Mouse (Mus musculus) heart, embryonic 10.5 days (tissue): ENCODE measurements around the gene Hbs1l. TPM values are rescaled to one million over a fixed set of nuclear protein-coding genes. Genes with fewer than 3 reads are reported as not detected.
A peak's percentile ranks its signal among the peaks of the same experiment; 100 is the strongest.

Experiments used
- DNase-seq: peaks from one replicate; pipeline ENCODE4 v3.0.0-alpha.2; 2017; ENCODE audit warnings: low spot score
- H3K27ac ChIP-seq: fragments of 300-500 bp; sonication (generic); 2 replicates; pipeline ENCODE4 v1.5.1; 2016; ENCODE audit warnings: mild to moderate bottlenecking
- H3K27me3 ChIP-seq: fragments of 300-500 bp; sonication (generic); 2 replicates; pipeline ENCODE4 v1.6.1; 2016; ENCODE audit warnings: mild to moderate bottlenecking; ENCODE audit not compliant: poor library complexity, insufficient read depth, severe bottlenecking
- H3K36me3 ChIP-seq: fragments of 300-500 bp; sonication (generic); 2 replicates; pipeline ENCODE4 v1.6.1; 2016; ENCODE audit warnings: mild to moderate bottlenecking, moderate library complexity
- H3K4me1 ChIP-seq: fragments of 300-500 bp; sonication (generic); 2 replicates; pipeline ENCODE4 v1.6.1; 2016; ENCODE audit warnings: mild to moderate bottlenecking
- H3K4me3 ChIP-seq: fragments of 300-500 bp; sonication (generic); 2 replicates; pipeline ENCODE4 v1.5.1; 2016; ENCODE audit warnings: mild to moderate bottlenecking, moderate library complexity
- H3K9me3 ChIP-seq: fragments of 300-500 bp; sonication (generic); 2 replicates; pipeline ENCODE4 v1.6.1; 2016; ENCODE audit warnings: mild to moderate bottlenecking, moderate library complexity
- WGBS: fragments of 180-500 bp; shearing (Covaris S2); methylation state at CpG from one replicate; pipeline ENCODE4 v1.1.7; 2016; 5-methylcytosine and 5-hydroxymethylcytosine counted together
- polyA plus RNA-seq: library from polyadenylated mRNA; unstranded; fragments of >200 nt; fragmentation: Nextera tagmentation; extraction: Ambion mirVana; gene quantifications from 2 replicates; pipeline ENCODE4 v1.2.1, GENCODE M21; 2016

Gene Hbs1l
- polyA plus RNA-seq, 1 experiment from 2014 or later: 95.8 TPM

- Histone ChIP-seq H3K4me3 (no peak overlapping the region), H3K27me3 (no peaks in the 10 kb centered on the region), H3K36me3 (peaks cover 67% of the 10 kb centered on the region), H3K27ac (no peak overlapping the region), H3K4me1 (no peaks in the 10 kb centered on the region), H3K9me3 (no peaks in the 10 kb centered on the region)
- DNase-seq: no peak
- whole genome bisulfite sequencing: 90% methylated on average over 12 of the region's 12 CpGs
Observed at GRCm38 (mm10) chr10:21351766-21352165, 56.0 kb downstream of the Hbs1l start.

- no peak overlapping the region for H3K27ac ChIP-seq
- no peaks in the 10 kb centered on the region for H3K4me1 ChIP-seq
- H3K27me3 ChIP-seq: no peaks in the 10 kb centered on the region
- peaks cover 66% of the 10 kb centered on the region for H3K36me3 ChIP-seq
- H3K9me3 ChIP-seq: no peaks in the 10 kb centered on the region
- H3K4me3 ChIP-seq: no peak overlapping the region
- DNase-seq: no peak
- 63% methylated on average over 5 of the region's 5 CpGs for WGBS
Observed at GRCm38 (mm10) chr10:21353890-21354289, 58.1 kb downstream of the Hbs1l start.

- no peaks in the 10 kb centered on the region for H3K27me3 ChIP-seq
- DNase-seq: no peak
- no peaks in the 10 kb centered on the region for H3K9me3 ChIP-seq
- peaks cover 71% of the 10 kb centered on the region for H3K36me3 ChIP-seq
- 95% methylated on average over 7 of the region's 7 CpGs for WGBS
- no peak overlapping the region for H3K27ac ChIP-seq
- H3K4me1 ChIP-seq: no peaks in the 10 kb centered on the region
- H3K4me3 ChIP-seq: no peak overlapping the region
Observed at GRCm38 (mm10) chr10:21354506-21354905, 58.7 kb downstream of the Hbs1l start.

GRCm38 (mm10) chr10:21357986-21358385 is 62.2 kb downstream of the Hbs1l start:
- Histone ChIP-seq H3K27ac (no peak overlapping the region), H3K4me3 (no peak overlapping the region), H3K9me3 (no peaks in the 10 kb centered on the region), H3K27me3 (no peaks in the 10 kb centered on the region), H3K4me1 (no peaks in the 10 kb centered on the region), H3K36me3 (peaks cover 58% of the 10 kb centered on the region)
- WGBS: 93% methylated on average over 8 of the region's 8 CpGs
- no peak for DNase-seq

- Histone ChIP-seq H3K4me3 (no peak overlapping the region), H3K36me3 (peaks cover 54% of the 10 kb centered on the region), H3K27ac (no peak overlapping the region), H3K4me1 (no peaks in the 10 kb centered on the region), H3K27me3 (no peaks in the 10 kb centered on the region), H3K9me3 (no peaks in the 10 kb centered on the region)
- no peak for DNase-seq
- 92% methylated on average over 4 of the region's 4 CpGs for WGBS
Observed at GRCm38 (mm10) chr10:21359086-21359485, 63.3 kb downstream of the Hbs1l start.

- WGBS: 81% methylated on average over 7 of the region's 7 CpGs
- no peaks in the 10 kb centered on the region for H3K9me3 ChIP-seq
- no peaks in the 10 kb centered on the region for H3K27me3 ChIP-seq
Observed at GRCm38 (mm10) chr10:21361871-21362270, 66.1 kb downstream of the Hbs1l start.

GRCm38 (mm10) chr10:21363297-21363696 is 67.5 kb downstream of the Hbs1l start:
- WGBS: 80% methylated on average over 4 of the region's 4 CpGs
- Histone ChIP-seq H3K4me3 (no peak overlapping the region), H3K4me1 (peaks cover 4% of the 10 kb centered on the region; the same call in 1 of the 2 replicates), H3K27ac (no peak overlapping the region), H3K9me3 (no peaks in the 10 kb centered on the region), H3K27me3 (no peaks in the 10 kb centered on the region), H3K36me3 (peaks cover 59% of the 10 kb centered on the region)
- no peak for DNase-seq

More at GRCm38 (mm10) chr10:21361871-21362270, 66.1 kb downstream of the Hbs1l start:
- DNase-seq: no peak
- Histone ChIP-seq H3K27ac (no peak overlapping the region), H3K4me3 (no peak overlapping the region), H3K36me3 (peaks cover 54% of the 10 kb centered on the region), H3K4me1 (peaks cover 4% of the 10 kb centered on the region; the same call in 1 of the 2 replicates)

GRCm38 (mm10) chr10:21364946-21365345 is 69.2 kb downstream of the Hbs1l start:
- H3K9me3 ChIP-seq: no peaks in the 10 kb centered on the region
- no peak overlapping the region for H3K4me3 ChIP-seq
- peaks cover 69% of the 10 kb centered on the region for H3K36me3 ChIP-seq
- H3K4me1 ChIP-seq: peaks cover 4% of the 10 kb centered on the region; the same call in 1 of the 2 replicates
- H3K27ac ChIP-seq: no peak overlapping the region
- no peak for DNase-seq
- no peaks in the 10 kb centered on the region for H3K27me3 ChIP-seq
- 86% methylated on average over 7 of the region's 7 CpGs for WGBS

GRCm38 (mm10) chr10:21365897-21366296 is 70.1 kb downstream of the Hbs1l start:
- H3K36me3 ChIP-seq: peaks cover 72% of the 10 kb centered on the region
- H3K27ac ChIP-seq: no peak overlapping the region
- no peaks in the 10 kb centered on the region for H3K9me3 ChIP-seq
- WGBS: 74% methylated on average over 4 of the region's 4 CpGs
- peaks cover 4% of the 10 kb centered on the region; the same call in 1 of the 2 replicates for H3K4me1 ChIP-seq
- no peak overlapping the region for H3K4me3 ChIP-seq
- H3K27me3 ChIP-seq: no peaks in the 10 kb centered on the region
- DNase-seq: no peak

- no peak overlapping the region for H3K4me3 ChIP-seq
- peak; percentile 72 for DNase-seq
- H3K27me3 ChIP-seq: no peaks in the 10 kb centered on the region
- H3K36me3 ChIP-seq: peaks cover 69% of the 10 kb centered on the region
- H3K27ac ChIP-seq: no peak overlapping the region
- peaks cover 4% of the 10 kb centered on the region; the same call in 1 of the 2 replicates for H3K4me1 ChIP-seq
- H3K9me3 ChIP-seq: no peaks in the 10 kb centered on the region
- 65% methylated on average over 3 of the region's 3 CpGs for WGBS
Observed at GRCm38 (mm10) chr10:21366471-21366870, 70.7 kb downstream of the Hbs1l start.

- peaks cover 64% of the 10 kb centered on the region for H3K36me3 ChIP-seq
- peak; percentile 51 for DNase-seq
Observed at GRCm38 (mm10) chr10:21367481-21367880, 71.7 kb downstream of the Hbs1l start.

GRCm38 (mm10) chr10:21369586-21369985 is 73.8 kb downstream of the Hbs1l start:
- H3K9me3 ChIP-seq: no peaks in the 10 kb centered on the region
- H3K4me3 ChIP-seq: no peak overlapping the region
- DNase-seq: no peak
- peaks cover 4% of the 10 kb centered on the region; the same call in 1 of the 2 replicates for H3K4me1 ChIP-seq
- H3K36me3 ChIP-seq: peaks cover 49% of the 10 kb centered on the region
- WGBS: 93% methylated on average over 2 of the region's 2 CpGs
- H3K27me3 ChIP-seq: no peaks in the 10 kb centered on the region
- no peak overlapping the region for H3K27ac ChIP-seq

More at GRCm38 (mm10) chr10:21367481-21367880, 71.7 kb downstream of the Hbs1l start:
- WGBS: 89% methylated on average over 9 of the region's 9 CpGs
- H3K9me3 ChIP-seq: no peaks in the 10 kb centered on the region
- no peaks in the 10 kb centered on the region for H3K27me3 ChIP-seq
- H3K4me3 ChIP-seq: no peak overlapping the region
- peaks cover 4% of the 10 kb centered on the region; the same call in 1 of the 2 replicates for H3K4me1 ChIP-seq
- no peak overlapping the region for H3K27ac ChIP-seq

- H3K27me3 ChIP-seq: no peaks in the 10 kb centered on the region
- WGBS: 93% methylated on average over 6 of the region's 6 CpGs
- no peaks in the 10 kb centered on the region for H3K4me1 ChIP-seq
- no peak overlapping the region for H3K4me3 ChIP-seq
- DNase-seq: peak; percentile 73
- no peak overlapping the region for H3K27ac ChIP-seq
- no peaks in the 10 kb centered on the region for H3K9me3 ChIP-seq
- peaks cover 30% of the 10 kb centered on the region for H3K36me3 ChIP-seq
Observed at GRCm38 (mm10) chr10:21372271-21372670, 76.5 kb downstream of the Hbs1l start.
